Mouse (Mus musculus): ENCODE measurements around the gene Dnajc30. TPM values are rescaled to one million over a fixed set of nuclear protein-coding genes. Genes with fewer than 3 reads are reported as not detected.

Dnajc30 gene
- polyA plus RNA-seq, 1 experiment from 2014 or later, result 29.3 TPM

- Histone ChIP-seq H3K27me3 (ENCODE audit: control insufficient read depth, insufficient read depth, low read length) (peaks cover 20% of the 10 kb centered on the region), H3K9me3 (replicated peaks; ENCODE audit: control insufficient read depth, low read length) (no peaks in the 10 kb centered on the region), H3K27ac (replicated peaks; ENCODE audit: low read depth, low read length) (no peak overlapping the region), H3K36me3 (replicated peaks; ENCODE audit: control insufficient read depth, insufficient read depth, low read depth, low read length) (no peaks in the 10 kb centered on the region), H3K4me2 (ENCODE audit: low read depth, low read length) (no peak overlapping the region), H3K9ac (replicated peaks; ENCODE audit: low read length) (no peak overlapping the region), H3K4me1 (ENCODE audit: control insufficient read depth, insufficient read depth, low read length) (peaks cover 4% of the 10 kb centered on the region; the same call in 1 of the 2 replicates), H3K4me3 (ENCODE audit: low read depth, low read length) (no peak overlapping the region)
- 65% methylated on average over 11 of the region's 11 CpGs for WGBS
- ATAC-seq (replicated peaks; ENCODE audit: insufficient number of reproducible peaks, low FRiP score, low TSS enrichment, low read depth) (no peak), DNase-seq (ENCODE audit: low spot score) (peak; percentile 40)
Measured at GRCm38 (mm10) chr5:135103999-135104660, 40.1 kb downstream of the Dnajc30 start.

GRCm38 (mm10) chr5:135106758-135107256 is 42.8 kb downstream of the Dnajc30 start:
- H3K4me2 ChIP-seq (ENCODE audit: low read depth, low read length), result peak overlapping the region; percentile 94
- H3K4me1 ChIP-seq (ENCODE audit: control insufficient read depth, insufficient read depth, low read length), result peaks cover 4% of the 10 kb centered on the region; the same call in 1 of the 2 replicates
- peak; percentile 66 for ATAC-seq (replicated peaks; ENCODE audit: insufficient number of reproducible peaks, low FRiP score, low TSS enrichment, low read depth)
- no peaks in the 10 kb centered on the region for H3K9me3 ChIP-seq (replicated peaks; ENCODE audit: control insufficient read depth, low read length)
- peak overlapping the region; percentile 51 for H3K4me3 ChIP-seq (ENCODE audit: low read depth, low read length)
- peak overlapping the region; percentile 55 for H3K9ac ChIP-seq (replicated peaks; ENCODE audit: low read length)
- WGBS, result under 1% methylated on average over 48 of the region's 48 CpGs
- H3K36me3 ChIP-seq (replicated peaks; ENCODE audit: control insufficient read depth, insufficient read depth, low read depth, low read length), result no peaks in the 10 kb centered on the region
- H3K27me3 ChIP-seq (ENCODE audit: control insufficient read depth, insufficient read depth, low read length), result peaks cover 22% of the 10 kb centered on the region
- peak; percentile 95 for DNase-seq (ENCODE audit: low spot score)
- no peak overlapping the region for H3K27ac ChIP-seq (replicated peaks; ENCODE audit: low read depth, low read length)

- Histone ChIP-seq H3K4me3 (ENCODE audit: low read depth, low read length) (peak overlapping the region; percentile 21), H3K4me2 (ENCODE audit: low read depth, low read length) (peak overlapping the region; percentile 94; the same call in 1 of the 2 replicates), H3K27ac (replicated peaks; ENCODE audit: low read depth, low read length) (no peak overlapping the region), H3K36me3 (replicated peaks; ENCODE audit: control insufficient read depth, insufficient read depth, low read depth, low read length) (no peaks in the 10 kb centered on the region), H3K9ac (replicated peaks; ENCODE audit: low read length) (peak overlapping the region; percentile 22), H3K9me3 (replicated peaks; ENCODE audit: control insufficient read depth, low read length) (no peaks in the 10 kb centered on the region), H3K4me1 (ENCODE audit: control insufficient read depth, insufficient read depth, low read length) (peaks cover 4% of the 10 kb centered on the region; the same call in 1 of the 2 replicates), H3K27me3 (ENCODE audit: control insufficient read depth, insufficient read depth, low read length) (peaks cover 22% of the 10 kb centered on the region)
- 9% methylated on average over 40 of the region's 40 CpGs for WGBS
- peak; percentile 75 for DNase-seq (ENCODE audit: low spot score)
- 0 out of 2 replicates have a peak, but pooled peaks have one; percentile 25 for ATAC-seq (replicated peaks; ENCODE audit: insufficient number of reproducible peaks, low FRiP score, low TSS enrichment, low read depth)
Measured at GRCm38 (mm10) chr5:135107521-135108501, 43.8 kb downstream of the Dnajc30 start.

- peaks cover 22% of the 10 kb centered on the region for H3K27me3 ChIP-seq (ENCODE audit: control insufficient read depth, insufficient read depth, low read length)
- no peak for ATAC-seq (replicated peaks; ENCODE audit: insufficient number of reproducible peaks, low FRiP score, low TSS enrichment, low read depth)
- H3K4me3 ChIP-seq (ENCODE audit: low read depth, low read length), result no peak overlapping the region
- WGBS, result 54% methylated on average over 6 of the region's 6 CpGs
- no peak overlapping the region for H3K9ac ChIP-seq (replicated peaks; ENCODE audit: low read length)
- H3K9me3 ChIP-seq (replicated peaks; ENCODE audit: control insufficient read depth, low read length), result no peaks in the 10 kb centered on the region
- no peak overlapping the region for H3K4me2 ChIP-seq (ENCODE audit: low read depth, low read length)
- H3K27ac ChIP-seq (replicated peaks; ENCODE audit: low read depth, low read length), result no peak overlapping the region
- H3K4me1 ChIP-seq (ENCODE audit: control insufficient read depth, insufficient read depth, low read length), result peaks cover 4% of the 10 kb centered on the region; the same call in 1 of the 2 replicates
- H3K36me3 ChIP-seq (replicated peaks; ENCODE audit: control insufficient read depth, insufficient read depth, low read depth, low read length), result no peaks in the 10 kb centered on the region
- no peak for DNase-seq (ENCODE audit: low spot score)
Measured at GRCm38 (mm10) chr5:135109017-135109416, 45.0 kb downstream of the Dnajc30 start.

- H3K4me1 ChIP-seq (ENCODE audit: control insufficient read depth, insufficient read depth, low read length), result peaks cover 4% of the 10 kb centered on the region; the same call in 1 of the 2 replicates
- no peak overlapping the region for H3K27ac ChIP-seq (replicated peaks; ENCODE audit: low read depth, low read length)
- ATAC-seq (replicated peaks; ENCODE audit: insufficient number of reproducible peaks, low FRiP score, low TSS enrichment, low read depth) (no peak), DNase-seq (ENCODE audit: low spot score) (no peak)
- no peak overlapping the region for H3K4me2 ChIP-seq (ENCODE audit: low read depth, low read length)
- H3K9me3 ChIP-seq (replicated peaks; ENCODE audit: control insufficient read depth, low read length), result no peaks in the 10 kb centered on the region
- H3K4me3 ChIP-seq (ENCODE audit: low read depth, low read length), result no peak overlapping the region
- 88% methylated on average over 3 of the region's 3 CpGs for WGBS
- H3K36me3 ChIP-seq (replicated peaks; ENCODE audit: control insufficient read depth, insufficient read depth, low read depth, low read length), result no peaks in the 10 kb centered on the region
- no peak overlapping the region for H3K9ac ChIP-seq (replicated peaks; ENCODE audit: low read length)
- peaks cover 22% of the 10 kb centered on the region for H3K27me3 ChIP-seq (ENCODE audit: control insufficient read depth, insufficient read depth, low read length)
Measured at GRCm38 (mm10) chr5:135109426-135109825, 45.4 kb downstream of the Dnajc30 start.

GRCm38 (mm10) chr5:135109976-135110375 is 46.0 kb downstream of the Dnajc30 start:
- Histone ChIP-seq H3K4me2 (ENCODE audit: low read depth, low read length) (no peak overlapping the region), H3K4me3 (ENCODE audit: low read depth, low read length) (no peak overlapping the region), H3K27me3 (ENCODE audit: control insufficient read depth, insufficient read depth, low read length) (peaks cover 22% of the 10 kb centered on the region), H3K36me3 (replicated peaks; ENCODE audit: control insufficient read depth, insufficient read depth, low read depth, low read length) (no peaks in the 10 kb centered on the region), H3K9ac (replicated peaks; ENCODE audit: low read length) (no peak overlapping the region), H3K9me3 (replicated peaks; ENCODE audit: control insufficient read depth, low read length) (no peaks in the 10 kb centered on the region), H3K4me1 (ENCODE audit: control insufficient read depth, insufficient read depth, low read length) (peaks cover 4% of the 10 kb centered on the region; the same call in 1 of the 2 replicates), H3K27ac (replicated peaks; ENCODE audit: low read depth, low read length) (no peak overlapping the region)
- DNase-seq (ENCODE audit: low spot score), result no peak
- ATAC-seq (replicated peaks; ENCODE audit: insufficient number of reproducible peaks, low FRiP score, low TSS enrichment, low read depth), result no peak
- 68% methylated on average over 6 of the region's 6 CpGs for WGBS

- 84% methylated on average over 12 of the region's 12 CpGs for WGBS
Measured at GRCm38 (mm10) chr5:135113782-135114181, 49.8 kb downstream of the Dnajc30 start.

More at GRCm38 (mm10) chr5:135113782-135114181, 49.8 kb downstream of the Dnajc30 start:
- no peak for DNase-seq (ENCODE audit: low spot score)
- Histone ChIP-seq H3K4me1 (ENCODE audit: control insufficient read depth, insufficient read depth, low read length) (no peaks in the 10 kb centered on the region), H3K9me3 (replicated peaks; ENCODE audit: control insufficient read depth, low read length) (no peaks in the 10 kb centered on the region), H3K4me2 (ENCODE audit: low read depth, low read length) (no peak overlapping the region), H3K27ac (replicated peaks; ENCODE audit: low read depth, low read length) (no peak overlapping the region), H3K9ac (replicated peaks; ENCODE audit: low read length) (no peak overlapping the region), H3K36me3 (replicated peaks; ENCODE audit: control insufficient read depth, insufficient read depth, low read depth, low read length) (no peaks in the 10 kb centered on the region), H3K4me3 (ENCODE audit: low read depth, low read length) (no peak overlapping the region), H3K27me3 (ENCODE audit: control insufficient read depth, insufficient read depth, low read length) (peaks cover 3% of the 10 kb centered on the region; the same call in 1 of the 2 replicates)
- no peak for ATAC-seq (replicated peaks; ENCODE audit: insufficient number of reproducible peaks, low FRiP score, low TSS enrichment, low read depth)

All from embryonic facial prominence, embryonic 11.5 days (tissue).